Mouse (Mus musculus): ENCODE data around the gene L3hypdh.

L3hypdh gene

DNA sequence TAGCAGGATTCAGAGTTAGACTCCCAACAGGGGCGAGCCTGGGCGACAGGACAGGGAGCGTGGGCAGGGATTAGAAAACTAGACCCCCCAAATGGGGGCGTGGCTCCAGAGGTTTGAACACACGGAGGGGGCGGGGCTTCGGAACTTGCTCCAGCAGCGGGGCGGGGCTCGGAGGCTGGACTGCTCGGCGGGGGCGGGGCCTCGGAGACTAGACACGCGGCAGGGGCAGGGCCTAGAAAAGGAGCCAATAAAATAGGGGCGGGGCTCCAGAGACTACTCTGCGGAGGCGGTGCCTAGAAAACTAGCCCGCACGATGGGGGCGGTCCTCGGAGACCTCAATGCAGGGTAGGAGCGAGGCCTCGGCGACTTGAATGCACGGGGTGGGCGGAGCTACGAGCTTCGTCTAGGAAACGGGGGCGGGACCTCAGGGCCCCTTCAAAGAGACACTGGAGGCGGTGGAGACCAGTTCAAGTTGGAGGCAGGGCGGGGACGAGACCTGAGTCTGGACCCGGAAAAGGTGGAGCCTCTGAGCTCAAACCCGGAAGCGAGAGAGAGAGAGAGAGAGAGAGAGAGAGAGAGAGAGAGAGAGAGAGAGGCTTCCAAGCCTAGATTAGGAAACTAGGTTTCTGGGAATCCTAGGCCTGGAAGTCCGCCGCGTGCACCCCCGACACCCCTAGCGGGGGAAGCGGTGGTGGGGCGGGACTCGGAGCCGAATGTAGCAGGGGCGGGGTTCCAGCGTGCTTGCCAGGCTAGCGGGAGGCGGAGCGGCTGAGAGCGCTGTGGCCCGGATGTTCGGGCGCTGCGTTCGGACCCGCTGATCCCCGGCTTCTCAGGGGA, at the start of gene L3hypdh, which contains the start of gene Jkamp:
L3hypdh (minus strand) TSS at position 111 of the 837 bp plus-strand sequence.
Jkamp (plus strand) TSS at position 261 of the 837 bp plus-strand sequence.
- peak; percentile 100 for DNase-seq (ENCODE audit: low spot score in 2 of 2)

DNA sequence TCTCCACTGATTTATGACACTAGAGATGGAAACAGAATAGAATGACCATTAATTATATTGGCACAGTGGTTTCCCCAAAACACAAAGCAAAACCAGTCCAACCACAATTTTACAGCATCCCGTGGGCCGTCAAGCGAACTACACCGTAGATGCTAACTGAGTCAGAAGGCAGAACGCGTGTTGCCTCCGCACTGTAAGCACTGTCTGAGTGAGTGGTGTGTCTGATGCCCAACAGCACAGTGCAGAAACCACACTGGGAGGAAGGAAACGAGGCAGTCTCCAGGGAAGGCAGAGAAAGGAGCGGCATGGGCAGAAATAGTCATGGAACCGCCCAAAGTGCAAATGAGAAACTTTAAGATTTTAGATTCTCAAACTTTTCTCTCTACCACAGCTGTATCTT, 44.0 kb upstream of the L3hypdh start:
- DNase-seq (ENCODE audit: low spot score in 2 of 2) = no peak

DNA sequence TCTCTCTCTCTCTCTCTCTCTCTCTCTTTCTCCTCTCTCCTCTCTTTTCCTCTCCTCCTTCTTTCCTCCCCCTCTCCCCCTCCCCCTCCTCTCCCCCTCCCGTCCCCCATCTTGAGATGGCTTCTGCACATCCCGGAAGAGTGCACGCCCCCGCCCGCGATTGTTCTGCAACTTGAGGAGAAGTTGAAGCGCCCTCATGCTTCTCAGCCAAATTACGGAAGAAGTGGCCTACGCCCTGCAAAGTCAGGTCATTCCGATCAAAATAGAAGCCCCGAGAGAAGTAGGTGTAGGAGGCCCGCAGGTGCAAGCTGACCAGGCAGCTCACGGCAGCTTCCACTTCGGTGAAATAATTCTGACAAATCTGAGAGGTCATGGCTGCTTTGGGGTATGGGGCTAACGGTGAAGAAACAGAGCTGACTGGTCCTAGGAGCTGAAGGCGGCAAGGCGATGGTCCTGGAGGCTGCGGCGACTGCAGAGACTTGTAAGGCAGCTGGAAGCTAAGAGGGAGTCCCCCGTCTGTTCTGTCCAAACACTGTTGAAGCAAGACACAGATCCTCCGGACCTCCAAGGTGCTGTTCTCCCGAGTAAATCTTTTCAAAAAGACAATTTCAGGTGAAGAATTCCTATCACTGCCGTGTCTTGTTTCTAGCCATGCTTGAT, 30.6 kb upstream of the L3hypdh start:
- no peak for DNase-seq (ENCODE audit: low spot score in 2 of 2)

DNA sequence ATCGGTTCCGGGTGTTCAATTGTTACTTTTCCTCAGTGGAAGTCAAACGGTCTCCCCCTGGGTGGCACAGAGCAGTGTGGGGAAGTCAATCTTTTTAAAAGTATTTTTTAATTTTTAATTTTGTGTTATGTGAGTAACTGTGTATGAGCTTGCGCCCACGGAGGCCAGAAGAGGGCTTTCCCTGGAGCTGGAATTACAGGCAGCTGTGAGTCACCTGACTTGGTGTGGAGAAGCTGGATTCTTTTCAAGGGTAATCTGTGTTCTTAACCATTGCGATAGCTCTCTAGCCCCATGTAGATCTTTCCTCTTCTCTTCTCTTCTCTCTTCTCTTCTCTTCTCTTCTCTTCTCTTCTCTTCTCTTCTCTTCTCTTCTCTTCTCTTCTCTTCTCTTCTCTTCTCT, 29.9 kb upstream of the L3hypdh start:
- DNase-seq (ENCODE audit: low spot score in 2 of 2) = no peak

DNA sequence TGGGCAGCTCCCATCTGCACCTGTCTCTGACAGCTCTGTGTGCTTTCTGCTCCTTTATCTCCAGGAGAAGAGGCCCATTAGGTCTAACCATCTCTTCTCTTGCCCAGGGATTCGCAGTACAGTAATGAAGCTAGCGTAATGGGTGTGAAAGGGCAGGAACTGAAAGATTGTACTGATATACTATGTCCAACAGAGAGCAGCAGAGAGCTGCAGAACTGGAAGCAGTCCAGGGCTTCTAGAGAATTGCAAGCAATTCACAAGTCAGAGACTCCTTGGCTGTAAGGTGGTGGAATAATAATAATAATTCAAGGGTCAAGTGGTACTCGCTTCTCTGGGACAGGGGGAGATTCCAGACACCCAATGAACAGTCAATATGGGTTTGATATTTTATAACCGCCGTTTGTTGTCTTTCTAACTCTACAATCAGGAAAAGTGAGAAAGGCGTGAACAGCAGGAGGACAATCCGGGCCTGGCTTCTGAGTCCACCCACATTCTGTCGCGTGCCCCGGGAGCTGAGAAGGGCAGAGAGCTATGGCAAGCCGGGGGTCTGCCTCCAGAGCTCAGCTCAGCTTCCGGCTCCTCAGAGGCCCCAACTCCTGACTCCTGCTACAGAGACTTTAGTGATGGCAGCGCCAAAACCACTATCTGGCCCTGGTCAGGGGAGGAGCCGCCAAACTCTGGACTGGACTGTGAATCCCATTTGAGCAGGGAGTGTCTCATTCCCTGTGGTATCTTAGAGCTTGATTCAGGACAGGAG, 19.5 kb upstream of the L3hypdh start:
- DNase-seq (ENCODE audit: low spot score in 2 of 2) = peak in 1 of 2 experiments; percentile 44

DNA sequence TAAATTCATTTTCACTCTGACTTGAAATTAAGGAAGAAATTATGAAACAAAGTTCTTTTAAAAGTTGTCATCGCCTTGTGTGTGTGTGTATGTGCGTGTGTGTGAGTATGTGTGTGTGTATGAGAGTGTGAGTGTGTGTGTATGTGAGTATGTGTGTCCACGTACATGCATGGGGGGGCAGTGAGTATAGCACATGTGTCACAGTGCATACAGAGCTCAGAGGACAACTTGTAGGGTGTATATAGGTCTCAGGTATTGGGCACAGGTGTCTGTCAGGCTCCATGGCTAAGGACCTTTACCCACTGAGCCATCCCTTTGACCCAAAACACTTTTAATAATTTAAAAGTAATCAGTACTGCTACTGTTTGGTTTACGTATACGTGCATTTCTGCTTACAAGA, 18.8 kb upstream of the L3hypdh start:
- no peak for DNase-seq (ENCODE audit: low spot score in 2 of 2)

DNA sequence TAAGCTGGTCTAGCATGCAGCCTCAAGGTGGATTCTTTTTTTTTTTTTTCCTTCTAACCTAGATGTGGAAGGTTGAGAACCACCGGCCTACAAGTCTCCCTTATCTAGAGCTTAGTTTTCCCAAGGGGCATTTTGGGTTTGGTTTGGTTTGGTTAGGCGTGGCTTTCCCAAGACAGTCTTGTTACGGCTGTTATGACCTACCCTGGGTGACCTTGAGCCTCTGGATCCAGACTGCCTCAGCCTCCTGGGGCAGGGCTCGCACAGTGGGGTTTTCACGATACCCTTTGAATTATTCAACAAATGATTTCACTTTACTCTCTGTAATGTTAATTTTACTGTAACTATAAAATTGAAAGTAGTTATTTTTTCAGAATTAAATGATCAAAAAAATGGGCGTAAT, 17.5 kb upstream of the L3hypdh start:
- no peak for DNase-seq (ENCODE audit: low spot score in 2 of 2)

DNA sequence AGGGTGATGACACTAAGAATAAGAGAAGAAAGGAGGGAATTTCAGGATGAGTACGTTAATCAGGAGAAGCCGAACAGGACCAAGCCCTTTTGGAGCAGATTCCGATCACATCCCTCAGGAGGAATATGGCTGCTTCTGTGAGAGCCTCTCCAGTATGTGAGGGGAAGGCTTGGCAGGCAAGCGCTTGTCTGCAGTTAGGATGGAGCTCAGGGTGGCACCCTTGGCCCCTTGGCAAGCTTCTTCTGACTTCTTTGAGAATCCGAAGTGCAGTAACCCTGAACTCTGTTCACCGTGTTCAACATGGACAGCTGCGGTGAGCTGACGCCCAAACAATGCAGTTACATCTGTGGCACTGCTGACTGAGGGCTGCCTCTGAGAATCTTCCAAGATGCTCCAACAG, 11.7 kb upstream of the L3hypdh start:
- DNase-seq (ENCODE audit: low spot score in 2 of 2) = no peak

DNA sequence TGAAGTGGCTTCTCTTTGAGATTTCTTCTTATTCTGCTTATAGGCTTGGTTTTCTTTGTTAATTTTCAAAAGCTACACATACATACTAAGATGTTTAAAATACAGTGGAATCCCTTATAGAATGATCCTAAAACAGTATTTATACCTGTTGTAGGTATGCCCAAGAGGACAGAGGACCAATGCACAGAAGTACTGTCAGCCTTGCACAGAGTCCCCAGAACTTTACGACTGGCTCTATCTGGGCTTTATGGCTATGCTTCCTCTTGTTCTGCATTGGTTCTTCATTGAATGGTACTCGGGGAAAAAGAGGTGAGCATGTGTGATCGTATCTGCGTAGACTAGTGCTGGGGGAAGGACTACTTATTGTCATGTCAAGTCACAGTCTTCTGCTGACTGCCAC, 4.6 kb upstream of the L3hypdh start:
- DNase-seq (ENCODE audit: low spot score in 2 of 2) = no peak

DNA sequence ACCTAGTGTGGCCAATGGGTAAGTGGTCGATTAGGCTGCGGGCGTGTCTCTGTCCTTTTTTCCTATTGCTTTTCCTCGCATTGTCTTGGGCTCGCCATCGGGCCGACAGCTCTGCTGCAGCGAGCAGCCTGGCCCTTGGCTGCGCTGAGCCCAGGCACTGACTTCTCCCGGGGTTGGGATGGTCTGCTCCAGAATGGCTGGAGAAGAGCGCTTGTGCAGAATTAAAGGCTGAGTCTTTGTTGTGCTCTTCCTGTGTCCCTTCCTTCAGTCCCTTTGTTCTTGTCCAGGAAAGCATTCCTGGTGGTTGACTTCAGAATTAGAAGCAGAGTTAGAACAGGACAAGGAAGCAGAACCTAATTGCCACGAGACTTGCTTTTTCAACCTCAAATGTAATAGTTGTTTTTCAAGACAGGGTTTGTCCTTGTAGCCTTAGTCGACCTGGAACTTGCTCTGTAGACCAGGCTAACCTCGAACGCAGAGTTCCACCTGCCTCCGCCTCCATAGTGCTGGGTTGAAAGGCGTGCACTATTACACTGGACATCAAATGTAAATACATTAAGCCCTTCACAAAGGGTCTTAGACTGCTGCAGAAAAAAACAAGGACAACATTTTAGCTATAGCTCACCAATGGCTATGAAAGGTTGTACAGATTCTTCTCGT, 1.1 kb upstream of the L3hypdh start:
- no peak for DNase-seq (ENCODE audit: low spot score in 2 of 2)

DNA sequence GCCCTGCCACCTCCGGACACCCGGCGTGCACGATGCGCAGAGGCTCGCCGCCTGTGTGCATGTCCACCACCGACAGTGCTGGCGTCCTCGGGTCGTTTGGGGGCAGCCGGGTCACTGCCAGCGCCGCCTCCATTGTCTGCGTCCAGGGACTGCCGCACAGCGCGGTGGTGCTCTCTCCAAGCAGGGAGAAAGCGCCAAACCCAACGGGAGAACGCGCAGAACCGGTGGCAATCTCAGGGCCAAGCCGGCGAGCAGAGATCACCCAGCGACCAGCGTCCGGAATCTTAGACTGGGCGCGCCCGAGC, 263 bp downstream of the L3hypdh start:
- DNase-seq (ENCODE audit: low spot score in 2 of 2) = no peak

DNA sequence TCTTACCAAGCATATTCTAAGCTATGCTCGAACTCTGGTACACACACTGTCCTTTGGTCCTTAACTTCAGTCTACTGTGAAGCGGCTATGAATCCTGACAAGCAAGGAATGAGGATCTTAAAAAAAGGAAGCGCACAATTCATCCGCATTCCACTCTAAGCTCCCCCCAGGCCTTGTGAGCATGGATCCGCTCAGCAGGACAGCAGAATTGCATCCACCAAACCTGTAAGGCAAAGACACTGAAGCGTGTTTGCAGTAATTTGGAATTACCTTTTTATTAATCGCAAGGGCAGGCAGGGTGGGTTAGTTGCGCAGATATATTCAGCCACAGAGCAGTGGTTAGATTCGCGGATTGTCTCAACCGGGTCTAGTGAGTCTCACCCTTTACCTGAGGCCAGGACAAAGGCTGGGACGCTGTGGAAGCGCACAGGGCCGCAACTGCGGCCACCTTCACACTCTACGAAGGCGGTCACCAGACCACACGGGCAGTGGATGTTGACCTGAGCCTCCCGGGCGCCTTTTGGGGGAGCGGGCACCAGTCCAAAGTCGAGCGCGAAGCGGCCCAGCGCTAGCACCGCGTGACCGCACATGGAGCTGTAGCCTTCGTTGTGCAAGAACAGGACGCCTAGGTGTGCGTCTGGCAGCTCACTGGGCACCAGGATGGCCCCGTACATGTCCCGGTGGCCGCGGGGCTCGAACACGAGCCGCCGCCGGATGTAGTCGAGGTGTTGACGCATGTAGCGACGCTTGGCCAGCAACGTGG, 797 bp downstream of the L3hypdh start:
- DNase-seq (ENCODE audit: low spot score in 2 of 2) = peak in 1 of 2 experiments; percentile 68

DNA sequence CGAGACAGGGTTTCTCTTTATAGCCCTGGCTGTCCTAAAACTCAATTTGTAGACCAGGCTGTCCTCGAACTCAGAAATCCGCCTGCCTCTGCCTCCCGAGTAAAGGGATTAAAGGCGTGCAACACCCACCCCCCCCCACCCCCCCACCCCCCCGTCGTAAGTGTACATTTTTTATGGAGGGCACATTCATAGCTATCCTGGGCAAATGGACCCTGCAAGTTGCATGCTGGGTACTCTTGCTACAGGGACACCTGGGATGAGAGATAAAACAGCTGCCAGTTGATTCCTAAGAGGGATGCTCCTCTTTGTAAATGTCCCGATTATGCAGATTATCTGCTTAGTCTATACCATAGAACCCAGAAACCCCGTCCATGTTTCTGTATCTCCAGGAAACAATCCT, 2.0 kb downstream of the L3hypdh start:
- peak in 1 of 2 experiments; percentile 0 for DNase-seq (ENCODE audit: low spot score in 2 of 2)

DNA sequence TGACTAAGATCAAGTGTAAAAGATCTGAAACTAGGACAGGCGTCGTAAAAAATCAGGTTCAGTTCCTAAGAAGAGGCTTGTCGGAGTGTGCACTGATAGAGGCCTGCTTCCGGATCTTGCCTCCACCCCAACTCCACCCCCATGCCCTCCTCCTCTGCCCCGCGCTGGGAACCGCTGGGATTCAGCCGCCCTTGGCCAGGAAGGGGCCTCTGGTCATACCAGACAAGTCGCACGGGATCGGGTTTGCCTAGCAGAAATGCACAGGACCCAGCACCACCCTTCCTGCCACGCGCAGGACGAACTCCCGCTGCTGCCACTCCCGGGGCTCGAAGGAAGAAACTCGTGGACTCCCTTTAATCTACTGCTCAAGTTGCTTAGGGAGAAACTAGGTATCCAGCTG, 2.9 kb downstream of the L3hypdh start:
- DNase-seq (ENCODE audit: low spot score in 2 of 2) = peak in 1 of 2 experiments; percentile 23

DNA sequence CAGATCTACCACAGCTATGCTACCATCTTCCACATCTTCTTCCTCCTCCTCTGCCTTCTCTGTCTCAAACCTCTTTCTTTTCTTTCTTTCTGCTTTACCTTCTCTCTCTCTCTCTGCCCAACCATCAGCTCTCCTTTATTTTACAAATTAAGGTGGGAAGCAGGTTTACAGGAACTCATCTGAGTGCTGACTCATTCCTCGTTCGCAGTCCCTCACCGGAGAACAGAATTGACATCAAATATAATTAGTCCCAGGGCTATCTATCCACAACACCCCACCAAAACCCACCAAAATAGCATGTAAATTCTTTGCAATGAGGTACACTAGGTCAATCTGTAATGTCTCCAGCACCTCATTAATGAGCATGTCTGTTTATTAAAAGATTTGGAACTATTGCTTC, 3.3 kb downstream of the L3hypdh start:
- DNase-seq (ENCODE audit: low spot score in 2 of 2) = peak in 1 of 2 experiments; percentile 1

DNA sequence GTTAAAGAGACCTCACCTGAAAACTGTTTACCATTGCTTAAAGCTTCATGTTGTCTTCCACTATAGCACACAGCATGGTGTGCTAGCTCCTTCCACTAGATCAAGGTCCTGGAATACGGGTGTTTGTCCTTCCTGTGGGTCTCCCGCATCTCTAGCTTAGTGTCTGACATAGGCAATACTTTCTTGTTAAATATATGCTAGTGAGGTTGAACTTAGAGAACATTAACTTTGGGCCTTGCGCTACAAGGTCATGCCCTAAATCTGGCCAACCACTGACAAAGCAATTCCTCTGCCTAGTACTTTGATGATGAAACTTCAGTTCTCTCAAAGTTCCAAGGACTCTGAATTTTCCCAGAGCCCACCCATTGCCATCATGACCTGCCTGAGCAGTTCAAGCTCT, 7.0 kb downstream of the L3hypdh start:
- peak in 1 of 2 experiments; percentile 4 for DNase-seq (ENCODE audit: low spot score in 2 of 2)

DNA sequence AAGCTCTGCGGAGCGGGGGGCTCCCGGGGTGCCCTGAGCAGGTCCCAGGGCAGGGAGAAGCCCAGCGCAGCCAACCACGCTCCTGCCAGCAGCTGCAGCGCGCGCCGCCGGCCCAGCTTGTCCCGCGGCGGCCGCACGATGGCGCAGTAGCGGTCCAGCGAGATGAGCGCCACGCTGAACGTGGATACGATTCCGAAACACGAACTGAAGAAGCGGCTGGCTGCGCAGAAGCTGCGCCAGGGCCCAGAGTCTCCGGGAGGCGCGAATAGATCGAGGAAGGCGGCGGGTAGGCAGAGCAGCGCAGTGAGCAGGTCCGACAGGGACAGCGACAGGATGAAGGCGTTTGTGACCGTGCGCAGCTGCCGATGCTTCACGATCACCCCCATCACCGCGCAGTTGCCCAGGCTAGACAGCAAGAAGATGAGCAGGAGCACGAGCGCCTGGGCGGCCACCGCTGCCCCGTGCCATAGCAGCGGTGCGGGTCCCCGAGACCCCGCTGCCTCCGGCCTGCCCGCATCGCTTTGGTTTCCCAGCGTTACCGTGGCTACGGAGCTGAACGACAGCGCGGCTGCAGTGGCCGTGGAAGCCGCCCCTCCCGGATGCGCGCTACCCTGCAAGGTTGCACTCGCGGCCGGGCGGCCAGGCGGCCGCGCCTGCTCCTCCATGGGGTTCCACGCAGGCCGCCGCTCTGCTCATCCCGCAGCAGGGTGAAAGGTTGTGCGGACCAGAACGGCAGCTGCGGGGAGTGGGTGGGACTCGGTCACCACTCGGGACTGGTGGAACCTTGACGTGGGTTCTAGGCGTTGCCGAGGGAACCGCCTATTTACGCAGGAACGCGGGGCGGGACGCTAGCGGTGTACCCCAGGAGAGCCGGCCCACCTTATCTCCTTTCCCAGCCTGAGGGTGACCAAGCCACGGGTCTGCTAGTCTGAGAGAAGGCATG, 14.6 kb downstream of the L3hypdh start, which contains the start of gene Gpr135:
Gpr135 (minus strand) TSS at position 799 of the 943 bp plus-strand sequence.
- DNase-seq (ENCODE audit: low spot score in 2 of 2) = peak; percentile 76 to 77

DNA sequence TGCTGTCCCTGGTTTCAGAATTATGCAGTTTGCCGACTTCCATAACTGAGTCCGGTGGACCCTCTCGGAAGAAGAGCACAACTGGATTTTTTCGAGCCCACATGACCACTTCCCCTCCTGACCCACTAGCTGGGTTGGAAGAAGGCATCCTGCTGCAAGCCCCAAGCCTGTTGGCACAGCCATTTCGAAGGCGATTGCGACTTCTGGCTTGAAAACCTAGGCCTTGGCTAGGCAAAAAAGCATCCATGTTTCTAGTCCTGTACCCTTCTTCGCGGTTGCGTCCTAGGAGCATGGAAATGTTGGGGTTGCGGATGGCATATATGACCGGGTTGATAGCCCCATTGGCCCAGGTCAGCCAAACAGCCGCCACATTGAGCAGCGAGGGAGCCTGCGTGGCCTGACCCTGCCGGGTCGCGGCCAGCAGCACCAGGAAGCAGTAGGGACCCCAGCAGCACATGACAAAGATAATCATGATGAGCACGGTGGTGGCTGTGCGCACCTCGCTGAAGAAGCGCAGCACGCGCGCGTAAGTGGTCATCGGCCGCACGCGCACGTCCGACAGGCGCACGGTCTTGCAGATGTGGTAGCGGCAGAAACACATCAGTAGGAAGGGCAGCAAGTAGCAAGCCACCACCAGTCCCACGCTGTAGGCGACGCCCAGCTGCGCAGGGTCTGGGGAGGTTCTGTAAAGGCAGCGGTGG, 15.5 kb downstream of the L3hypdh start:
- DNase-seq (ENCODE audit: low spot score in 2 of 2) = no peak

DNA sequence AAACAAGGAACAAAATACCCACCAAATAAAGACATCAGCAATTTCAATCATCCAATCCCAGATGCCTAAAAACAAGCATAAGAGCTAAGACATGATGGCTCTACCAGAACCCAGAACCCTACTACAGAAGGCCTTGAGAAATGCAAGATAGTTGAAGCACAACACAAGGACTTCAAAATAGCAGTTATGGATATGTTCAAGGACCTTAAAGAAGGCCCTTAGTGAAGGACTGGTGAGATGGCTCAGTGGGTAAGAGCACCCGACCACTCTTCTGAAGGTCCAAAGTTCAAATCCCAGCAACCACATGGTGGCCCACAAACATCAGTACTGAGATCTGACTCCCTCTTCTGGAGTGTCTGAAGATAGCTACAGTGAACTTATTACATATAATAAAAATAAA, 27.5 kb downstream of the L3hypdh start:
- DNase-seq (ENCODE audit: low spot score in 2 of 2) = no peak

All from urinary bladder, postnatal 4 days (tissue).